Mouse (Mus musculus) brain, embryonic 14.5 days (tissue): ENCODE data around the gene Isy1.

Experiments
- CTCF ChIP-seq: fragments of 200-500 bp; IDR thresholded peaks from 2 replicates; pipeline ENCODE4 v1.5.1; 2012; ENCODE audit warnings: inconsistent platforms, mild to moderate bottlenecking, moderate library complexity, borderline replicate concordance; ENCODE audit not compliant: insufficient read depth, insufficient read length; ENCODE audit errors: extremely low read depth
- POLR2A ChIP-seq: fragments of 200-500 bp; IDR thresholded peaks from 2 replicates; pipeline ENCODE4 v1.6.1; 2012; ENCODE audit warnings: mild to moderate bottlenecking, inconsistent platforms, borderline replicate concordance; ENCODE audit not compliant: poor library complexity, insufficient read depth, insufficient read length, severe bottlenecking; ENCODE audit errors: extremely low read depth

DNA sequence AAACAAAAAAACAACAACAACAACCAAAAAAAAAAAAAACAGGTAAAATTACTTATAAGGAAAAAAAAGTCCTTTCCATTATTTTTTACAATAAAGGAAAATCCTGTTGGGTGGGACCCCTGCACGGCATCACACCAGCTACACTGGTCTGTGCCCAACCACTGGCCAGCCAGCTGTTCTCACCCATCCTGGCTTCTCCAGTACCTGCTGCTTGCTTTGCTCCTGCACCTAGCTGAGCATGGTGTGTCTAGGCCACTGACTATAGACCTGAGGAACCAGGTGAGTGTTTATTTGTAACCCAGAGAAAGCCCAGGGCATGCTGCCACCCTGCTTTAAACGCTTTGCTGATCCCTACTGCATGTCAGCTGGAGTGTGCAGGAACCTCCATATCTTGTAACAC, 18.2 kb downstream of the Isy1 start:
- no peak for TF ChIP-seq CTCF
- no peak for TF ChIP-seq POLR2A
